Mouse (Mus musculus) R1 (cell line): ENCODE results near the gene Fam151b.

Experiments used
- DNase-seq: peaks from one replicate; pipeline ENCODE4 v3.0.0-alpha.2; 2018; ENCODE audit warnings: low read depth, low spot score

Gene Fam151b

DNA sequence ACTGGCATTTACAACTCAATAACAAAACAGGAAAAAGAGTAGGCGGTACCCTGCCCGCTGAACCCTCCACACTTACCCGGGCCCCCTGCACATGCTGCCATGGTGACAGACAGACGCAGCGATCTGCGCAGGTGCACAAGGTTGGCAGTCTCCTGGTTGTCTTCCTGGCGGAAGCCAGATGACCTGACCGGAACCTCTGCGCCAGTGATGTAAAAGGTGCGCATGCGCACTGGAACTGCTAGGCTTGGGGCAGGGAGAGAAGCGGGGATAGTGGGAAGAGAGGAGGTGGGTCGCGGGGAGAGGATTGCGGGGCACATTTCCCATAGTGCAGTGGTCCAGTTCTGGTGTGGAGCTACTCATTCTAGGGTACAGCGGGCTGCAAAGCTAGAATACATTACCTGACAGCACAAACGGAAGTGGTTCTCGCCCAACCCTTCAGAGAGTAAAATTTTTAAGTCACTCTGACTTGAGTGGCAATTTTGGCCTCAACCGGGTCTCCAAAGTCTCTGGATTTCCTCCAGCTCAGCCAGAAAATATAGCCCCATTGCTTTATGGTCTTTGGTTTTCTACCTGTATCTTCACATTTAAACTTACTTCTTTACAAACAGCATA lies at the start of gene Fam151b:
TSS of gene Fam151b (minus strand) at position 164 of the 612 bp plus-strand sequence.
- peak; percentile 99 for DNase-seq

DNA sequence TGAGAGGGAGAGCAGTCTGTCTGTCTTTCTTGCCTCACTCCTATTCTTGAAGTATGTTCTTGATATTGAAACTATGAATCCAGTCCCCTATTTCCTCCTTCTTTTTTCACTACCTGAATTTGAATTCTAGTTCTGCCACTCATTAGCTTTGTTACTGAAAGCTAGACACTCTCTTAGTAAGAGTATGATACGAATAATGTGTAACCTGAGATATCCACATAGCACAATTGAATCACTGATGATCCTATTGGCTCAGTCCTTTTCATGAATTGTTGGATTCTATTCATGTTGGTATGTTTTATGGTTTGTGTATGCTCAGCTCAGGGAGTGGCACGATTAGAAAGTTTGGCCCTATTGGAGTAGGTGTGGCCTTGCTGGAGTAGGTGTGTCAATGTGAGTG lies 48.4 kb upstream of the Fam151b start:
- DNase-seq, result no peak

DNA sequence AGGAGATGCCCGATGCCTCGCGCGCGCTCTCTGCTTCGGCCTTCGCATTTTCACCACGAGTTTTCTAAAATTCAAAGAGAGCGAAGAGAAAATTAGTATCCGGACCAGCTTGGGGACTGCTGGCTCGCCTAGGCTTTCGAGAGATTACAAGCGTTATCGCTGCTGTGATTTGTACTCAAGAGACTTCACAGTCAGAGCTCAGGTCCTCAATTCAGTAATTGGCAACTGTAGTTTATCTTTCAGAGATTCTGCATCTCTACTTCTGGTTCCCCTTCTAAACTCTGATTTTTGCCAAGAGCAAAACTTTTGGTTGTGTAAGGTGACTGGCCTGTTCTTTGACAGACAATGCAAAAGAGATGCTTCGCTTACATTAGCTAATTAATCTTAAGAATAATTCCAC lies 47.4 kb upstream of the Fam151b start:
- DNase-seq, result no peak

DNA sequence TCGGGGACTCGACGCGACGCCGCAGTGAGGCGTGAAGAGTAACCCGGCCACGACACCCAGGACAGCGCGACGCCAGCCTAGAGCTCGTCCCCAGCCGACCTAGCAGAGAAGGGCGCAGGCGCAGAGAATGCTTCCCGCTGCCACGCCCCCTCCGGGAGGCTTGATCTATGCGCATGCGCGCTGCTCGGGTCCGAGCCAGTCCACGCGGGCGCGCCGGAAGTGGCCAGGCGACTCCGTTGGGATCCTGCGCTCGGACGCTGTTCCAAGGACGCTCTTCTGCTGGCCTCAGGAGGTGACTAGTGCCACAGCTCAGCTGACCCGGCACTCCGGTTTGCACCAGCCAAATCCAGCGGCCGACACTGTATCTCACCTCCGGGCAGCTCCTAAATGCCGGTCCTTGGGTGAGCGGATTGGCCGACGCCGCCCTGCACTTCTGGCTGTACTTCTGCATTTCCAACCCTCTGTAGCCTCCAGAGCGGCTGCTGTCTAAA lies 47.0 kb upstream of the Fam151b start, which contains the start of gene Zfyve16:
TSS of gene Zfyve16 (minus strand) at position 148 of the 491 bp plus-strand sequence.
- DNase-seq, result peak; percentile 91

DNA sequence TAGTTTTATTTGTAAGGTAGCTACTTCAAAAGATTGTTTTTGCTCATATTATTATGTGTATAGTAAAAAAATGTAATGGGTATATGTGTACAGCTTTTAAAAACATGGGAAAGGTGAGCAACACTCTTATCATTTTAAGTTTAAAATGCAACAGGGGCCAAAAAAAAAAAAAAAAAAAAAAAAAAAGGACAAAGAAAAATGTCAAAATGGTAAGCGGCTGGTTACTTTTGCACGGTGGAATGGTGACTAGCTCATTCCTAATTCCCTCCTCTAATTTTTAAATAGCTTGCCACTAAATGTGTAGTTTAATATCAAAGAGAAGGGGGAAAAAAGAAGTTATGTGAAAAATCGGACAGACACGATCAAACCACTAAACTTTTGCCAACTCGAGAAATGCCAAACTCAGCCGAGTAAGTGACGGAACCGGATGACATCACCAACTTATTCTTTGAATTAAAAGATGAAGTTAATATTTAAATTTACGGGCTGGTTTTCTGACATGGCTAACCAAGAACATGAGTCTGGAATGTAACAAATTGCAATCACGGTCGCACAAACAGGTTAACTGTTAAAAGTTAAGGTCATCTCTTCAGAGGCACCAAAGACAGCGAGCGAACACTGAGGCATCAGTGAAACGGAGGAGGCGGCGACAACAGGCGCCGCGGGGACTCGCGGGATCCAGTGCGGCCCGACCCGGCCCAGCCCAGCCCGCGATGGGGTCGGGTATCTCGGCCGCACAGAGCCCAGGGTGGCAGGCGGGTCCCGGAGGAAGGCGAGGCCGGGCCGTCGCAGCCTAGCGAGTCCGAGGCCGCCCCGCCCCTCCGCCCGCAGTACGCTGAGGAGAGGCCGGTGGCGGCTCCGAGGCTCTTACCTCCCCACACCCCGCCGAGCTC lies 46.3 kb upstream of the Fam151b start:
- no peak for DNase-seq

DNA sequence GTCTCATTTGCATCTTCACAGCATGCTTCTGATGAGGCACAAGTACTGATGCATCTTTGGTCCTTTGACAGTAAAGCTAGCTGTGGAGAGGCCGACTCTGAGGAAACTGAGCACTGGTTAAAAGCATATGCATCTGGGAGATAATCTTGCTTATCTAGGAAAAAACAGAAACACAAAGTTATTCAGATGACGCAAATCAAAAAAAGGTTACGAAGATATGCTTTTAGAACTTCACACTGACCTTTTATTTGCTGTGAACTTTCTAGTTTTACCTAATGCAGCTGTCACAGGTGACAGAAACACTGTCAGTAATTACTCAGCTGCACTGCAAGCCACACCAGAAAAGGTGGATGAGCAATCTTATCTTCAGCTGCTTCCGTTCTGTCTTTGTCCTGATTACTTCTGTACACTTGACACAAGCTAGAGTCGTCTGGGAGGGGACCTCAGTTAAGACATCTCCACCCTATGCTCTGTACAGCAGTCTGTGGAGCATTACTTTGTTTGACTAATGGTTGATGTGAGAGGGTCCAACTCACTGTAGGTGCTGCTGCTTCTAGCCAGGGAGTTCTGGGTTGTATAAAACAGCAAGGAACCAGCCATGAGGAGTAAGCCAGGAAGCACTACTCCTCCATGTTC lies 39.5 kb upstream of the Fam151b start:
- DNase-seq, result no peak

DNA sequence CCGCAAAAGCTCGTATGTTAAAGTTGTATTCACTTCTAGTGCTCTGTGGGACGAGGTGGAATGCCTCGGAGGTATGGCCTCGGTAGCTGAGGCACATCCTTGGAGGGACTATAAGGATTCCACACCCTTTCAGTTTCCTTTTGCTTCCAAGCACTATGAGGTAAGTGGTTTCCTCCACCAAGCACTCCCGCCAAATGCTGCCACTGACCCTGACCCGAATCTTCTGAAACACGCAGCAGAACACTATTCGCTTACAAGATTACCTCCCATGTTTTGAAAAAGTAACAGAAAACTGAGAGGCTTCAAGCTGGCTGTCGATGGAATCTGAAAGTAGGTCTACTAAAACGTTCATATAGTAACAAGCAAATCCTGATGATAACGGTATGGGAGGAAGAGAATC lies 21.1 kb upstream of the Fam151b start:
- no peak for DNase-seq

DNA sequence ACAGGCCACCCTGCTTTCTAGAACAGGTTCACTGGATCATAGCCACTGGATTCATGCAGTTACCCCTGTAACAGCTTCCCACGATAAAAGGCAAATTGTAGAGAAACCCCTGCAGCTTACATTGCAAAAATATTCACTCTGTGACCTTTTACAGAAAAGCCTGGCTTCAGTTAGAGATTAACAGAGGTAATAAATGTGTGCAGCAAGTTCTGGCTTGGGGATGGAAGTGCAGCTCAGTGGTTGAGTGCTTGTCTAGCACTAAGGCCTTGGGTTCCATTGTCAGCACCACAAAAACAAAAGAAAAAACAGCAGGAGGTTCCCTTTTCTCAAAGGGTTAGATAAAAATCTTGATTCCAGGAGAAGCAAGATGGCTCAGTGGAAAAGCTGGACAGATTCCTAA lies 8.1 kb upstream of the Fam151b start:
- DNase-seq, result peak; percentile 39

DNA sequence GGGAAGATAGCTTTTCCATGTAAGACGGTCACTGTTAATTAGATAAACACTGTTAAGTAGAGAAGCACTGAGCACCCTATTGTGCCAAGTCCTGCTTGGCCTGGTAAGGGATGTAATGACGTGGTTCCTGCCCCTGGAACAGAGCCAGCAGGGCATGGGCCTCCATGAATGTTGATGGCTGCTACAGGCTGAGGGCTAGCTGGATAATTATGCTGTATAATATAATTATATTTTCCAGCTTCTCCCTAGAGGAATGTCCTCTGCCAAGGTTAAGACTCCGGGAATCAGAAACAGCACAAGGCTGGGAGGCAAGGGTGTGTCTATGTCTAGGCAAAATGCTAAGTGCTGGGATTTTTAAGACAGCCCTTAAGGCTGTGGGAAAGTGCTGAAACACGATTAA lies 7.0 kb upstream of the Fam151b start:
- no peak for DNase-seq

DNA sequence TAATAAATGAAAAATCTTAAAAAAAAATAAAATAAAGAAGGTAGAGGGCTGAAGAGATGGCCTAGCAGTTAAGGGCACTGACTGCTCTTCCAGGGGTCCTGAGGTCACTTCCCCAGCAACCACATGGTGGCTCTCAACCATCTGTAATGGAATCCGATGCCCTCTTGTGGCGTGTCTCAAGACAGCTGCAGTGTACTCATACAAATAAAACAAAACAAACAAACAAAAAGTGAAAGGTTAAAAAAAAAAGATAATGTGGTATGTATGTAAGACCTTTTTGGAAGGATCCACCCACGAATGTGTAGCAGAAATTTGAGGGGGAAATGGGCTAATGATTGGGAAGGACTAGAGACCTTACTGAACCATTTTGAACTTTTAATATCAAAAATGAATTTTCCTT lies 467 bp downstream of the Fam151b start:
- DNase-seq, result peak; percentile 77

DNA sequence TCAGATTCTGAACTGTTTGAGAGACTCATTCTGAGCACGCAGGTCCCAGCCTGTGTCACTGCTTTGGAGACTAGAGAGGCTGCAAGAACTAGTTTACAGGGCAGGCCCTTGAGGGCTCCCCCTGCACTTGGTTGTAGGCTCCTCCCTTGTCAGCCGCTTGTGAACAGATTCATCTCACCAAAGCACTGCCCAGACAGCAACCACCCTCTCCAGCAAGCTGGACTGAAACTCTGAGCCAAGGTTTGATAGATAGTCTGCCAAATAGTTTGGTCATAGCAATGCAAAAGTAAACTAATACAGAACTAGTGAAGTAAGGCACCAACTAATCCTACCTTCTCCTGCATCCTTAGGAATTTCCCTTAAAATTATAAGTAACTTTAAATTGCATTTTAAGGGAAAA lies 13.7 kb downstream of the Fam151b start:
- no peak for DNase-seq

DNA sequence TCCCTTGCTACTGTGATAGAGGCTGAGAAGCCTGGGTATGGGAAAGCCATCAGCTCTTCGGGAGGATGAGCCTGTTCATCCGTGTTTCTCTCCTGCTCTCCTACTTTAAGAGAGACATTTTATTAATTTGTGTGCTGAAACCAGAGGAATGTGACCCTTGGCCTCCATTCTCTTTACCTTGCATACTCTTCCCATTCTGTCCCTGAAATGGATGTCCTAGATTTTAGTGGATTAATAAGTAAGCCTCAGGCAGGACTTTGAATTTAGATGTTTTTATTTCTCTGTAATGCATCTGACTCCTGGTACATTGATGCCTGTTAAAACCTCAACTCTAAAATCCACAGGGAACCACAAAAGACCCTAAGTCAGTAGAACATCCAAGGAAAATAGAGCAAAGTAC lies 14.4 kb downstream of the Fam151b start:
- no peak for DNase-seq

DNA sequence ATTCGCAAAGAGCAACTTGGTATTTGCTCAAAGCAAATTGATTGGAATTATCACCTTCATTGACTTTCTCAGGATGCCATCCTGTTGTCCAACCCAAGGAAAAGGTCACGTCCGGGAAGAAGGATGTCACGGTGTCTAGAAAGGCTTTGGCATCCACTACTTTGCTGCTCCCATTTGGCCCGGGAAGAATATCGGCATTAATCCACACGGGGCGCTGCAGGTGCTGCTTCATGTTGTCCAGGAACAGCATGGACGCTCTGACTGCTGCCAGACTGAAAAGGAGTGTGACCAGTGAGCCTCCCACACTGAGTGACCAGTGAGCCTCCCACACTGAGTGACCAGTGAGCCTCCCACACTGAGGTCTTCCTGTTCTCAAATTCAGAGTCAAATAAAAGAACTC lies 15.9 kb downstream of the Fam151b start:
- DNase-seq, result peak; percentile 63

DNA sequence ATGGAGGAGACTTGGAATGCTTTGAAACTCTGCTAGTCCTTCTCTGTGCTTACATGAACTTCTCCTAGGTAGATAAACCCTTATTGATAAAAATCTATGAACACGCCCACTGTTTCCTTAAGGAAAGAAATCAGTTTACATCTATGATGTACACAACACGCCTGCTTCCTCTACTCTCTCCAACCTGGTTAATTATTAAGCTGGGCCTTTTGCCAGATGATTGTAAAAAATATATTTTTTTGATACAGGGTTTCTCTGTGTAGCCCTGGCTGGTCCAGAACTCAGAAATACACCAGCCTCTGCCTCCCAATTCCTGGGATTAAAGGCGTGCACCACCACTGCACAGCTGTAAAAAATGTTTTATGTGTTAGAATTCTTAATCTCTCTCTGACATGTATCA lies 19.1 kb downstream of the Fam151b start:
- DNase-seq, result no peak

DNA sequence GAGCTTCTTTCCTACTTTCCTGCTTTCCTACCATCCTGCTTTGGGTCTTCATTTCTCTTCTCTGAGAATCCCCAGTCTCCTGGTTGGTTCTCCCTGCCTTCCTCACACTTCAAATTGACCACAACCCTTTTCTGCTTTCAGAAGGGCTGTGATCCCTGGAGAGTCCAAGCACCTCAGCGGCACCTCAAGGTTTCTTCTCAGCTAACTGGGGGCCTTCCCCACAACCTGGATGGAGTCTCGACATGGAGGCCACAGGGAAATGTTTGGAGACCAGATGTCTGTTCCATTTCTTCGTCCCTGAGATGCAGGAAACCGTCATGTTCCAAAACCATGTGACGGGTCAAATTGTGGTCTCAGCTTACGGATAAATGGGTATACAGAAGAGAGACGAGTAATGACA lies 36.9 kb downstream of the Fam151b start:
- no peak for DNase-seq

DNA sequence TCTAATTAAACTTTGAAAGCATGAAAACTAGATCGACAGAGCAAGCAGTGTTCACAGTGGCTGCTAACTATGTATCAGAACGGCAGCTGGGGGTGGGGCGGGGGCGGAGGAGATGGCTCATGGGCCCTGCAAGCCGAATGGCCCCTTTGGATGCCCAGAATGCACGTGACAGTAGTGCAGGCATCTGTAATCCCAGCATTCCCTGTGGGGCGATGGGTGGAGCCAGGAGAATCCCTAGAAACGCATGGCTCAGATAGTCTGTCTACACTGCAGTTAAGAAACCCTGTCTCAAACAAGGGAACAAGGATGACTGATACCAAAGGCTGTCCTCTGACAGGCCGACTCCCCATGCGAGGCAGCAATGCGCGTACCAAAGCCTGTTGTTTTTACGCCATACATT lies 43.5 kb downstream of the Fam151b start:
- DNase-seq, result peak; percentile 68

DNA sequence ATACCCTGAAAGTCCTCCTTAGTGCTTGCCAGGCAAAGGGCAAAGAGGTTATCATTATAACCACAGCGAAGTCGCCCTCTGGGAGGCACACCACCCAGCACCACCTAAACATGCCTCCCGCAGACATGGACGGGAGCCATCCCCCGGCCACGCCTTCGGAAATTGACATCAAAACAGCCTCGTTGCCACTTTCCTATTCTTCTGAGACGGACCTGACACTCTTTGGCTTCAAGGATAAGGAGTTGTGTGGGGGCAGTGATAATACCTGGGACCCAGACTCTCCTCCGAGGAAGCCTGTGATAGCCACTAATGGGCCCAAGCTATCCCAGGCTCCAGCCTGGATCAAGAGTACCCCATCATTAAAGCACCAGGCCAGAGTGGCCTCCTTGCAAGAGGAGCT lies 45.2 kb downstream of the Fam151b start:
- DNase-seq, result no peak

DNA sequence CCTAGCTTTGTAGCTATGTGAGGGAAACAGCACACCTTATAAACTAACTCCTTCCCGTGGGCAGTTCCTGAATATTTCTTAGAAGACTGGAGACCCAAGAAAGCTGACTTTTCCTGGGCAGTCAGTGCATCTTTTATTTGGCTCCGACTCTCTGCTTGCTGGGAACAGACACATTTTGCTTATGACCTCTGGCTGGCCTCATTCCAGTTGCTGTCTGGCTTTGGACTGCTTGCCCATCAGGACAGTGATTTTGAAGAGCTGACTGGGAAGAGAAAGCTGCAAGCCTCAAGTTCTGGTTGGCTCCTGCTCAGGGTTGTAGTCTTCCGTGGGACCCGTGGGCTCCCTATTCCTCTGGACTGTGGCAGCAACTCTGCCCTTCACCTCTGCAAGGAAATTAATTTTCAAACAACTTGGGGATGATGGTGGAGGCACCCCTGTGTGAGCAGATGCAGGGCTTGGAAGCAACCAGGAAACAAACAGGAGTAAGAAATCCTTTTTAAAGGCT lies 56.4 kb downstream of the Fam151b start:
- no peak for DNase-seq

DNA sequence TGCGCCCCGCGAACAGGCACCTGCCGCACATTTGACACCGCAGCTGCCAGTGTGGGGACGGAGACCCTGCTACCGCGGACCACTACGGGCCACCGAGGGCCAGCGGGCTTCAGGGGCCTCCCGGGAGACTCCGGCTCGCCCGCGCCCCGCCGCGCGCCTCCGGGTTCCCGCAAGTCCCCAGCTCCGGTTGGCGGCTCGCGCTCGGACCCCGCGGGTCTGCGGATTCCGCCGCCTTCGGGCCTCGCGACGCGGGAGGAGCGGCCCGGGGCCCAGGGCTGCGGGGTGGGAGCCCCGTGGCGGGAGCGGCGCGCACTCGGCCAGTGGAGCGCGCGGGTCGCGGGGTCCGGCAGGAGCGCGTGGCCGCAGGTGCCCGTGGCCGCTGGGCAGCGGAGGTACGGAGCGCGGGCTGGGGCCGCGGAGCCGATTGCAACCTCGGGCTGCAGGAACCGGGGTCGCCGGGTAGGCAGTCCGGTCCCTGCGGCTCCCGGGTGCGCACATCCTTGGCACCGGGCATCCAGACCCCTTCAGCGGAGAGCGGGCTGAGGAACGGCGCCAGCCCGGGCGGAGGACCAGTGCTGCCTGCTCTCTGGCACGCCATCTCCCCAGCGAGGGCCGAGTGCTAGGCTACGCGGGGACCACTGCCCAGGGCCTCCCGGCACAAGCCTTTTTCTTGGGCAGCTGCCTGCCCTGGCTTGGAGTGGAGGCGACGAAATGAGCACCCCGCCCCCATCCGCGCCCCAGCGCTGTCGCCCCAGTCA lies 57.3 kb downstream of the Fam151b start:
- peak; percentile 45 for DNase-seq

DNA sequence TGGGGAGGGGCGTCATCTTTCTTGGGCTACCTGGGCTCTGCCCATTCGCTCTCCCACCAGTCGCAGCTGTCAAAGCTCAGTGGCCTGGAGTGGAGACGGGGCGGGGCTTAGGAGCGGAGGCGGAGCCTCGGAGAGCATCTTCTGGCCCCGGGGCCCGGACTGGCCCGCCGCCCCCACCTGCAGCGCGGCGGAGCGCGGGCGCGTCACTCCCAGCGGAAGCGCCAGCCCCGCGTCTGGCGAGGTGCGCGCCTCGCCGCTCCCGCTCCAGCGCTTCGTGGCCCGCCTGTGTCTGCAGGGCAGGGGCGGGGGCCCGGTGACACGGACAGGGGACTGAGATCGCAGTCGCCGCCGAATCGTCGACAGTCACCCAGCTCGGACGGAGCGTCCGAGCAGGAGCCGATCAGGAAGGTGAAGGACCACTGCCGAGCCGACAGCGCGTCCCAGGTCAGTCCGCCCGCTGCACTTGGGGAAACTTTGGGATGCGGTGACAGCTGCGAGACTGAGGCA lies 58.0 kb downstream of the Fam151b start, which contains the start of gene Ankrd34b:
TSS of gene Ankrd34b (plus strand) at position 139 of the 507 bp plus-strand sequence.
- peak; percentile 82 for DNase-seq

DNA sequence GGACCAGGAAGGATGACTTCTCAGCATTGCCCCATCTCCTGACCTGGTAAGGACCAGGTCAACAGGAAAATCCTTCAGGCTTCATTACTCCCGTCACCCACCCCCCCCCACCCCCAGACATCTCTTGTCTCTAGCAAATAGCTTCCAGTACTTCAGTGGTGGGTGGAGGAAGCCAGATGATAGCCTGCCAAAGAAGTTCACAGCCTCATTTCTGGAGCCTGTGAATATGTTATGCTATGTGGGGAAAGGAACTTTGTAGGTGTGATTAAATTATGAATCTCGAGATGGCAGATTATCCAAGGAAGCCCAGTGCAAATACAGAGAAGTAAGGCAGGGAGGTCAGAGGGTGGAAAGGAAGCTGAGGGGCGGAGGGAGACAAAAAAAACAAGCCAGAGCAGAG lies 60.1 kb downstream of the Fam151b start:
- no peak for DNase-seq
